Mouse (Mus musculus): ENCODE data around the gene Pla2g5. TPM values are rescaled to one million over a fixed set of nuclear protein-coding genes. Genes with fewer than 3 reads are reported as not detected.

Gene Pla2g5
- not detected in 2 replicates for polyA plus RNA-seq (2015; fragmentation: Nextera tagmentation; extraction: Ambion mirVana)

GRCm38 (mm10) chr4:138863344-138863998, at the start of gene Pla2g5:
Gene Pla2g5 (minus strand): TSS chr4:138863482.

GRCm38 (mm10) chr4:138877731-138878130, 14.4 kb upstream of the Pla2g5 start, which contains the start of gene Pla2g2e:
Gene Pla2g2e (plus strand): TSS chr4:138877942.

GRCm38 (mm10) chr4:138873864-138874263, 10.6 kb upstream of the Pla2g5 start, which contains the start of gene Gm13030:
Gene Gm13030 (minus strand): TSS chr4:138873964.

DNA sequence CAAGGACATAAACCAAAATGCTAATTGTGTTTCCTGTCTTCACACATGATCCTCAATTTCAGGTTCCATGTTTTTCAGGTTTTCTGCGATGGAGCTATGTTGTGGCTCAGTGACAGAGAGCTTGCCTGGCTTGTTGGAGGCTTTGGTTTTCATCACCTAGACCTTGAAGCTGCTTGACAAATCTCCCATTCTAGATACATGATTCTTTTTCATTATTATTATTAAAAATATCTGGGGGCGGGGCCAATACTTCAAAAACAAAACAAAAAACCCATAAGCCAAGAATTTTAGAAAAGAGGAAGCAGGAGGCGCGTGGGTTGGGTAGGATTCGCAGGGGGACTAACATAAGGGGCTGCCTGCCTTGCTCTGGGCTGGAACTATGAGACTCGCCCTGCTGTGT, 87.8 kb downstream of the Pla2g5 start, which contains the start of gene Pla2g2d:
Pla2g2d (plus strand) TSS at position 301 of the 400 bp plus-strand sequence.

DNA sequence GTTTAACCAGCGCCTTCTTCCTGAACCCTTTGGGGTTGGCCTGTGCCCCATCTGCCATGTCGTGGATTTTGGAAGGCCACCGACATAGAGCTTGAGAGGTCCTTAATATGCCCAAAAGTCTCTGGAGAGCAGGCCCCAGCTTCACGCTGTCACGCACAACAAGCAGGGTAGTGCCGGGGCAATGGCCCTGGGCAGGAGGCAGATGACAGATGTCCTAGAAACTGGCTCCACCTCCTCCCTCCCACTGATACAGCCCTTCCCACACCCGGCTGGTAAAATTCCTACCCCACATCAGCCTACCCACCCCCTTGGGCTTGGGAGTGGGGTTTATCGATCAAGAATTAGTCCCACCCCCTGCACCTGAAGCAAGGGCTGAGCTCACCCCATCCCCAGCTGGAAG, 105.9 kb downstream of the Pla2g5 start, which contains the start of gene Pla2g2f:
Pla2g2f (minus strand) TSS at position 211 of the 400 bp plus-strand sequence.

Other genes starting within 250 kb of the Pla2g5 start
- not detected in 2 replicates for gene Vwa5b1, start 227.6 kb downstream of the Pla2g5 start, polyA plus RNA-seq (2015; fragmentation: Nextera tagmentation; extraction: Ambion mirVana)
- gene Pla2g2c, start 138.7 kb downstream of the Pla2g5 start, polyA plus RNA-seq (2015; fragmentation: Nextera tagmentation; extraction: Ambion mirVana), result not detected in 2 replicates
- 0.16 and 0.19 TPM in 2 replicates for gene Ubxn10, start 126.3 kb downstream of the Pla2g5 start, polyA plus RNA-seq (2015; fragmentation: Nextera tagmentation; extraction: Ambion mirVana)
- not detected in 2 replicates for gene Pla2g2f, start 105.9 kb downstream of the Pla2g5 start, polyA plus RNA-seq (2015; fragmentation: Nextera tagmentation; extraction: Ambion mirVana)
- gene Pla2g2d, start 87.7 kb downstream of the Pla2g5 start, polyA plus RNA-seq (2015; fragmentation: Nextera tagmentation; extraction: Ambion mirVana), result not detected in 2 replicates
- gene Gm13030, start 10.5 kb upstream of the Pla2g5 start, polyA plus RNA-seq (2015; fragmentation: Nextera tagmentation; extraction: Ambion mirVana), result not detected in 2 replicates
- 0.28 and 1.3 TPM in 2 replicates for gene Pla2g2e, start 14.5 kb upstream of the Pla2g5 start, polyA plus RNA-seq (2015; fragmentation: Nextera tagmentation; extraction: Ambion mirVana)
- gene Otud3, start 50.5 kb upstream of the Pla2g5 start, polyA plus RNA-seq (2015; fragmentation: Nextera tagmentation; extraction: Ambion mirVana), result 1.8 and 3.4 TPM in 2 replicates
- gene Rnf186, start 103.6 kb upstream of the Pla2g5 start, polyA plus RNA-seq (2015; fragmentation: Nextera tagmentation; extraction: Ambion mirVana), result 0.33 and 0.63 TPM in 2 replicates
- 17.6 and 18.9 TPM in 2 replicates for gene Tmco4, start 109.4 kb upstream of the Pla2g5 start, polyA plus RNA-seq (2015; fragmentation: Nextera tagmentation; extraction: Ambion mirVana)
- 0.05 TPM in 1 of 2 replicates, not detected in the other for gene Htr6, start 212.1 kb upstream of the Pla2g5 start, polyA plus RNA-seq (2015; fragmentation: Nextera tagmentation; extraction: Ambion mirVana)
- gene Nbl1, start 229.5 kb upstream of the Pla2g5 start, polyA plus RNA-seq (2015; fragmentation: Nextera tagmentation; extraction: Ambion mirVana), result 101 and 105 TPM in 2 replicates